Mouse (Mus musculus) midbrain, postnatal 0 days (tissue): ENCODE measurements around the gene Itga9. TPM values are rescaled to one million over a fixed set of nuclear protein-coding genes. Genes with fewer than 3 reads are reported as not detected.

Experiments used
- ATAC-seq: fragments of 200-750 bp; cut with Nextera tagmentation; 2 replicates; pipeline ENCODE4 v1.8.0; 2017; ENCODE audit warnings: moderate number of reproducible peaks, mild to moderate bottlenecking, moderate TSS enrichment, moderate library complexity; ENCODE audit not compliant: low FRiP score
- DNase-seq: peaks from one replicate; pipeline ENCODE4 v3.0.0-alpha.2; 2015; ENCODE audit warnings: low spot score
- H3K27ac ChIP-seq: fragments of 300-500 bp; sonication (generic); 2 replicates; pipeline ENCODE4 v1.5.1; 2014; ENCODE audit warnings: low read depth, mild to moderate bottlenecking, low read length, mixed read lengths
- H3K27me3 ChIP-seq: fragments of 300-500 bp; sonication (generic); 2 replicates; pipeline ENCODE4 v1.6.1; 2014; ENCODE audit warnings: low read length, control low read depth, mixed read lengths; ENCODE audit not compliant: insufficient read depth
- H3K36me3 ChIP-seq: fragments of 300-500 bp; sonication (generic); 2 replicates; pipeline ENCODE4 v1.6.1; 2014; ENCODE audit warnings: low read length, control low read depth, mixed read lengths; ENCODE audit not compliant: insufficient read depth
- H3K4me1 ChIP-seq: fragments of 300-500 bp; sonication (generic); 2 replicates; pipeline ENCODE4 v1.6.1; 2014; ENCODE audit warnings: mild to moderate bottlenecking, control low read depth, antibody characterized with exemption, low read length, mixed read lengths; ENCODE audit not compliant: insufficient read depth
- H3K4me2 ChIP-seq: fragments of 300-500 bp; sonication (generic); 2 replicates; pipeline ENCODE4 v1.6.1; 2014; ENCODE audit warnings: low read depth, mild to moderate bottlenecking, low read length, mixed read lengths; ENCODE audit not compliant: poor library complexity, severe bottlenecking
- H3K4me3 ChIP-seq: fragments of 300-500 bp; sonication (generic); 2 replicates; pipeline ENCODE4 v1.5.1; 2014; ENCODE audit warnings: low read depth, mild to moderate bottlenecking, low read length, moderate library complexity
- H3K9ac ChIP-seq: fragments of 300-500 bp; sonication (generic); replicated peaks from 2 replicates; pipeline ENCODE4 v1.6.1; 2014; ENCODE audit warnings: mild to moderate bottlenecking, low read length, moderate library complexity, mixed read lengths; ENCODE audit not compliant: poor library complexity, severe bottlenecking
- H3K9me3 ChIP-seq: fragments of 300-500 bp; sonication (generic); 2 replicates; pipeline ENCODE4 v1.6.1; 2016; ENCODE audit warnings: low read length, control low read depth
- CTCF ChIP-seq: IDR thresholded peaks from 2 replicates; pipeline ENCODE4 v1.5.1; 2016; ENCODE audit warnings: antibody characterized with exemption, mild to moderate bottlenecking
- WGBS: fragments of 180-500 bp; shearing (Covaris S2); extraction: QIAGEN DNeasy Blood & Tissue Kit; methylation state at CpG from one replicate; pipeline ENCODE4 v1.1.7; 2014; 5-methylcytosine and 5-hydroxymethylcytosine counted together
- polyA plus RNA-seq: library from polyadenylated mRNA; unstranded; fragments of >200 nt; fragmentation: Nextera tagmentation; extraction: Ambion mirVana; gene quantifications from 2 replicates; pipeline ENCODE4 v1.2.1, GENCODE M21; 2015
- total RNA-seq: library from RNA; depleted of rRNA; stranded (reverse); fragments of >200 nt; gene quantifications from 2 replicates; pipeline ENCODE4 v1.2.3, GENCODE M21; 2014; rRNA removed

The Itga9 gene
- total and polyA plus RNA-seq, 2 experiments from 2014 or later: 1.1 to 8.2 TPM

- no peaks in the 10 kb centered on the region for H3K9me3 ChIP-seq
- WGBS: 60% methylated on average over 5 of the region's 5 CpGs
Measured at GRCm38 (mm10) chr9:118943941-118944340, 337.5 kb downstream of the Itga9 start.

DNA sequence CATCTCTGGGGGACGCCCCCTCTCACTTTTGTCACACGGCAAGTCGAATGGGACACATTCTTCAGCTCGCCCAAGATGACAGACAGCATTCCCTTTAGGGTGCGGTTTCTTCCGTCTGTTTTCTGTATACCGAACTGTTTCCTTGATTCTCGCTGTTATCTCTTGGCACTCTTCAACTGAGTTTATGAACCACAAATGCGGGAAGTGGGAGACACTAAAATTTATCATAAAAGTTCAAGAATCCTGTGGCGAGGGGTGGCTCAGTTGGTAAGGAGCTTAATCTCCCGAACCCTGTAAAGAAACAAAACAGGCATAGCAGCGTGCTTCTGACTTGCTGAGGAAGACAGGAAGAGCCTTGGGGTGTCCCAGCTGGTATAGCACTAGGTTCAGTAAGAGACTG, 337.9 kb downstream of the Itga9 start:
- ATAC-seq (no peak), DNase-seq (no peak)
- no peak for TF ChIP-seq CTCF
- 76% methylated on average over 12 of the region's 12 CpGs for WGBS
- H3K36me3 ChIP-seq: no peaks in the 10 kb centered on the region
- no peak overlapping the region for H3K9ac ChIP-seq
- H3K27me3 ChIP-seq: no peaks in the 10 kb centered on the region
- H3K4me3 ChIP-seq: no peak overlapping the region
- no peaks in the 10 kb centered on the region for H3K9me3 ChIP-seq
- H3K4me2 ChIP-seq: no peak overlapping the region
- no peak overlapping the region for H3K27ac ChIP-seq
- no peaks in the 10 kb centered on the region for H3K4me1 ChIP-seq

More at GRCm38 (mm10) chr9:118943941-118944340, 337.5 kb downstream of the Itga9 start:
- DNase-seq: no peak
- Histone ChIP-seq H3K9ac (no peak overlapping the region), H3K4me2 (no peak overlapping the region), H3K36me3 (no peaks in the 10 kb centered on the region), H3K4me3 (no peak overlapping the region), H3K27ac (no peak overlapping the region), H3K27me3 (no peaks in the 10 kb centered on the region), H3K4me1 (no peaks in the 10 kb centered on the region)
- ATAC-seq: no peak
- no peak for TF ChIP-seq CTCF

DNA sequence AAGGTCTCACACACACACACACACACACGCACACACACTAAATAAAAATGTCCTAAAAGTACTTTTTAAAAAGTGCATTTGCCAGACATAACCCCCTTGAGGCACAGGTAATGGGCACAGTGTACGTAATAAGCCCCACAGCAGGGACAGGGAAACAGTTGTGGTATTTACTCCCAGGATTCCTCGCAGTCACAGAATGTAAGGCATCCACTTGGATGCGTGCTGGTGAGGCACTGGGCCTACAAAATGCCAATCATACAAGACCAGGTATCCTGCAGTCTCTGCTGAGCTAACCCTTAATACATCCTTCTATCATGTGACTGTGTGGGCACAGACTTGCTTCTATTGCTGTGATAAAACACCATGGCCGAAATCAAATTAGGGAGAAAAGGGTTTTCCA, 342.0 kb downstream of the Itga9 start:
- DNase-seq: no peak
- ATAC-seq: no peak
- no peaks in the 10 kb centered on the region for H3K27me3 ChIP-seq
- no peak overlapping the region for H3K27ac ChIP-seq
- H3K9me3 ChIP-seq: no peaks in the 10 kb centered on the region
- no peak overlapping the region for H3K9ac ChIP-seq
- H3K36me3 ChIP-seq: no peaks in the 10 kb centered on the region
- WGBS: 86% methylated on average over 5 of the region's 5 CpGs
- no peak overlapping the region for H3K4me2 ChIP-seq
- H3K4me3 ChIP-seq: no peak overlapping the region
- TF ChIP-seq CTCF: no peak
- no peaks in the 10 kb centered on the region for H3K4me1 ChIP-seq

DNA sequence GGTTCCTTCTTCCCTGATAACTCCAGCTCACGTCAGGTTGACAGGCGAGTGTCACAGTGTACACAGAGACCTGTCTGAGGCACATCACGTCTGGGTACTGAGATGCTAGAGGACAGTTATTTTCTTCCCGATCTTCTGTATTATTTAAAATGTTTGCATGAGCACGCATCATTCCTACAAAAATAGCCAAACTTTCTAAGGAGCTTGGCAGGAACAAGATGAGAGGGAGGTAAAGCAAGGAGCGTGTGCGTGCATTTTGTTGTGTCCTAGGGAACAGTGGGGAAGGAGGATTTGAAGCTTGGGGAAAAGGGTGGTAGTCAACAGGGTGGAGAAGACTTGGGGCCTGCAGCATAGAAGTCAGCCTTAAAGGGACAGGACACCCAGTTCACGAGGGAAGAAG, 342.6 kb downstream of the Itga9 start:
- Histone ChIP-seq H3K9ac (no peak overlapping the region), H3K4me1 (no peaks in the 10 kb centered on the region), H3K36me3 (no peaks in the 10 kb centered on the region), H3K4me3 (no peak overlapping the region), H3K27me3 (no peaks in the 10 kb centered on the region), H3K4me2 (no peak overlapping the region), H3K9me3 (no peaks in the 10 kb centered on the region), H3K27ac (no peak overlapping the region)
- 91% methylated on average over 8 of the region's 8 CpGs for WGBS
- DNase-seq (no peak), ATAC-seq (no peak)
- no peak for TF ChIP-seq CTCF

- H3K27ac ChIP-seq: no peak overlapping the region
- H3K9me3 ChIP-seq: no peaks in the 10 kb centered on the region
- no peaks in the 10 kb centered on the region for H3K27me3 ChIP-seq
- no peaks in the 10 kb centered on the region for H3K4me1 ChIP-seq
- WGBS: 77% methylated on average over 4 of the region's 4 CpGs
- DNase-seq (no peak), ATAC-seq (no peak)
- H3K4me3 ChIP-seq: no peak overlapping the region
- TF ChIP-seq CTCF: no peak
- H3K4me2 ChIP-seq: no peak overlapping the region
- no peak overlapping the region for H3K9ac ChIP-seq
- no peaks in the 10 kb centered on the region for H3K36me3 ChIP-seq
Measured at GRCm38 (mm10) chr9:118949654-118950053, 343.2 kb downstream of the Itga9 start.

DNA sequence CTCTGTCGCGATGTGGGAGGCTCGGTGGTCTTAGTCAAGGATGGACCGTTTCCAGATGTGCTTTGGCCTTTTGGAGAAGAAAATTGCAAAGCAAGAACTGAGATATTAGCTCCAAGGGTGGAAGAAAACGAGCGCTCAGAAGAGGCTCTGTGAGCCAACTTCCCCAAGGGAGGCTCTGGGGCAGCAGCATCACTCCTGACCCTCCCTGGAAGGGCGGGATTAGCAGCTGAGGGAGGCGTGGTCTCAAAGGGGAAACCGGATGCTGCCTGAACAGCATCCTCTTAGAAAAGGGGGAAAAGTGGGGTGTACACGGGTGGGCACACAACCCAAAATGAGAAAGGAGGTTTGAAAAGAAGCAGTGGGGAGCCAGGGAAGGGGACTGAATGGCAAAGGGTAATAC, 343.6 kb downstream of the Itga9 start:
- Histone ChIP-seq H3K4me1 (no peaks in the 10 kb centered on the region), H3K9me3 (no peaks in the 10 kb centered on the region), H3K4me3 (no peak overlapping the region), H3K4me2 (no peak overlapping the region), H3K27ac (no peak overlapping the region), H3K36me3 (no peaks in the 10 kb centered on the region), H3K27me3 (no peaks in the 10 kb centered on the region), H3K9ac (no peak overlapping the region)
- no peak for ATAC-seq
- 76% methylated on average over 10 of the region's 10 CpGs for WGBS
- no peak for DNase-seq
- no peak for TF ChIP-seq CTCF

Other genes with a start within 250 kb of the Itga9 start
- gene Eomes, start 128.5 kb upstream of the Itga9 start, total RNA-seq: 0.90 and 2.2 TPM in 2 replicates
- gene Eomes, start 128.5 kb upstream of the Itga9 start, polyA plus RNA-seq: 0.15 and 0.19 TPM in 2 replicates
- gene Golga4, start 100.4 kb upstream of the Itga9 start, total RNA-seq: 34.5 and 57.9 TPM in 2 replicates
- gene Golga4, start 100.4 kb upstream of the Itga9 start, polyA plus RNA-seq: 21.0 and 26.2 TPM in 2 replicates